Mouse (Mus musculus): ENCODE measurements around the gene Spata17.

The Spata17 gene

DNA sequence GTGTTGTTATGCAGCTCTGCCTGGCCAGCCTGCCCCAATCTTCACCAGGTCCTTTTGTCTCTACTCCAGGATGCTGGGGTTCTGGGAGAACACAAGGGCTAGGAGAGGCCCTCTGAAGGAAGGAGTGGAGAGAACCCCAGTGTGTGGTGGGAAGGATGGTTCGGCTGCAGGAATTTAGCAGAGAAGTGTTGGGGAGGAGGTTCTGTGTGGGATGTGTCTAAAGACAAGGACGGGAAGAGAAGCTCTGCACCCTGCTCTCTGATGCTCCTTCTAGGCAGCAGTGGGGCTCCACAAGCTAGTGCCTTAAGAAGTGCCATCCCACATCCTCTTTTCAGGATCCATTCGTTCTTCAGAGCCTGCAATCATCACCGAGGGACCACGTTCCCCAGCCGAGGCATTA lies 129.2 kb downstream of the Spata17 start:
- no peak for DNase-seq (ENCODE audit: low read depth, low spot score)

DNA sequence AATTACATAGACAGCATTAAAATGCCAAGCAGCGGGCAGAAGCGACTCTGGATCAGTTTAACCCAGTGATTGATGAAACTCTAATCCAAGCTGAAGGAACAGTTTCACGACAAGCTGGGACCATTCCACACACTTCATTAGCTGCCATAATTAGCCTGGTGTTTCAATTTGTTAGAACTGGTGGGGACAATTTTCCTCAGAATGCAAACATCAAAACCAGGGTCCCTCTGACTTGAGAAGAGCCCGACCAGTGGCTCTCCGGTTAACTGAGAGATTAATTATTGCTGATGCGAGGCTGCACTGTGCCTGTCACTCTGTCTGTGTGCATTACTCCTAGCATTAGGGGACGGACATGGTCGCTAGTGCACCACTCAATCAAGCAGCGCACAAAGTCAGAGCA lies 137.9 kb downstream of the Spata17 start:
- DNase-seq (ENCODE audit: low read depth, low spot score): no peak

DNA sequence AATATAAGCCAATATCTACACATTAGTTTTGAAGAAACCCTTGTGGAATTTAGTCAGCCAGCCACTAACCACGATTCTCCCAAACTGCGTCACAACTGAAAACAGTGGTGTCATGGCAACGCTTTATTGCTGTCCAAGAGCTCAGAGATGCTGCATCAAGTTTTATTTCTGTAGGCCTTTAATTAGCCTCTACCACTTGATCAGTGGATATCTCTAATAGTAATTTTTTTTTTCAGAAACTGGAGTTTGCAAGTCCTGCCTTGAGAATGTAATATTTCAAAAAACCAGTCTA lies 138.3 kb downstream of the Spata17 start:
- DNase-seq (ENCODE audit: low read depth, low spot score): no peak

DNA sequence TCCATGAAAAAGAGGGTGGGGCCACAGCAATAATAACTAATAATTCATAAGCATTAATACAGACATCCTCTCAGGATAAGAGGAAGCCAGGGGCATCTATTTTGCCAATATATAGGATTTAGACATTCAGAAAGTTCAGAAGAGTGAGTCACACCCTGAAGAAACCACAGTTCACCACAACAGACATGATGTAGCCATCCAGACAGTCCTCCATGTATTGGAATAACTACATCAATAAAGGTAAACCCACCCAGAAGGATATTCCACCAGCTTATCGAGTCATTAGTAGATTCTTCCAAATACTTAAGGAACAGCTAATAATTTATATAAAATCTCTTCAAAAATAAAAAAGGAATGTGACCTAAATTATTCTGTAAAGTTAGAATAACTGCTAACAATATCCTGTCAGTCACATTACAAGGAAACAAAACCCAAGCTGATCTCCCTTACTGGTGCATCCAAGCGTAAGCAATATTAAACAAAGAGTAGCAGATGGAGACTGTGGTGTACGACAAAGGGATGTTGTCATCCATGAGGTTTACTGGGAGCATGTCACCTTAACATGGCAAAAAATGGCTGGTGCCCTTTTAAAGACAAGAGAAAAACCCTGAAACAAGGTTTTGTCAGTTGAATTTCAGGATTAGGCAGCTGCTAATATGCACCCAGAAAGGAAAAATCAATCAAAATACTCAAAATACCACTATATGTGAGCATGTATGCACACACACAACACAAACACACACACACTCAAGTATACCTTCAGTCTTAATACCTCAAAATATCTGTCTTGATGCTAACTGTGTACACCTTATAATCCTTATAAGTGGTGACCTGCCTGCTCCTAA lies 138.8 kb downstream of the Spata17 start:
- DNase-seq (ENCODE audit: low read depth, low spot score): no peak

DNA sequence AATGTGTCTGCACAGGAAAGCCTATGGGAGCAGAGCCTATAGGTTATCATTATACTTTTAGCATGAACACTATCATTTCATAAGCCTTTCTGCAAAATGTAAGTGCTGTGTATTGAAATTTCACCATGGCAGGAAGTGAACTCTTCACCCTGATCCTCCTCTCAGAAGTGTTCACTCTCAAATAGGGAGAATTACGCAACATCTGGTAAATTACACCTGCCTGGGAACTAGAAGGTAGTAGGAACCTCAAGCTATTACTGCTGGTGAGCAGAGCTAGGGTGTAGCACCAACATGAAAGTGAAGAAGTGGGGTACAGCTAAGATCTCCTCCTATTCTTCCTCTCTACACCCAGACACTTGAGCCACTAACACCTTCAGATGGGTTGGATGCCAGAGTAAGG lies 155.4 kb downstream of the Spata17 start:
- DNase-seq (ENCODE audit: low read depth, low spot score): no peak

DNA sequence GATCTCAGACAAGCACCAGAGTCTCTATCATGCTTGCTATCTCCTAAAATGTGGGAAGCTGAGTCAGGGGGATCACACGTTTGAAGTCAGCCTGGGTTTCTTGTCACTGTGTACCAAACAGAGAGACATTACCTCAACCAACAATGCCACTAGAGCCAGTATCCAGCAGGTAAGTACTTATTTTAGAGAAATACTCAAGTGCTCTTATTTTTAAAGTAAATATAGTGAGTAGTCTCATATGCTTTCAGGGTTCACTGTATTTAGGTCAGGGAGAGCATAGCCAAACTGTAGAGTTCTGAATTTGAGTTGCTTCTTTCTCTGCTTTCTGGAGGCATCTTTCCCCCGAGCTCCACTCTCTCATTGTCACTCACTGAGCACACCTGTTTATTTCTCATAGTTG lies 160.9 kb downstream of the Spata17 start:
- no peak for DNase-seq (ENCODE audit: low read depth, low spot score)

DNA sequence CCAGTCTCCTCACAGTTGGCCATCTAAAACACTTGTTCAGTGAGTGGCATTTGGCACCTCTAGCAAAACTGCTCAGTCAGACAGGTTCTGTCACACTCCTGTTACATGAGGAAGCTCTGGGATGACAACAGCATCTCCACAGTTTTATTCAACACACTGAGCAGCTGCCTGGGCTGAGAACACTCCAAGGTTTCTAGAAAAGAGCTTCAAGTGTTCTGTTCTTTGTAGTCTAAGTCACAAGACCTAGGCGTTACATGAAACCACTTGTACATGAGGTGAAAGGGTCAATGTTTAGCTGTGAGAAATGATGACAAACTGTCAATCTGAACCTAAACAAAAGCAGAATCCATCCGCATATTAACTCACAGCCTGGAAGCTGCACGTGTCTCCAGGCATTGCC lies 161.4 kb downstream of the Spata17 start:
- no peak for DNase-seq (ENCODE audit: low read depth, low spot score)

DNA sequence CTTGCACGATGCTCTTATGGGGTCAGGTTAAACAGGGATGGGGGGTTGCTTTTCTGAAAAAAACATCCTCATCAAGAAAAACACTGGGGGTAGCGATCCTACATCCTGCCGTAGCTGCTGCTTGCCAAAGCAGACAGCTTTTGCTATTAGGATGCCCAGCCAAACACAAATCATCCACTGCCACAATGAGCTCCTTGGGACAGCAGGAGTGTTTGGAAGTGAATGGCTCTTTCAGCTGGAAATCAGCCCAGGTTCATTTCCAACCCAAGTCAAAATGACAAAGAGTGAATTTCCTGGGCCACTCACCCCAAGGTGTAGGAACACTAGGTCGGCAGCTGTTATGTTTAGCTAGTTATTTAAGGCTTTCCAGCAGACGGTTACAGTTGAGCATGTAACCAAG lies 162.7 kb downstream of the Spata17 start:
- DNase-seq (ENCODE audit: low read depth, low spot score): no peak

DNA sequence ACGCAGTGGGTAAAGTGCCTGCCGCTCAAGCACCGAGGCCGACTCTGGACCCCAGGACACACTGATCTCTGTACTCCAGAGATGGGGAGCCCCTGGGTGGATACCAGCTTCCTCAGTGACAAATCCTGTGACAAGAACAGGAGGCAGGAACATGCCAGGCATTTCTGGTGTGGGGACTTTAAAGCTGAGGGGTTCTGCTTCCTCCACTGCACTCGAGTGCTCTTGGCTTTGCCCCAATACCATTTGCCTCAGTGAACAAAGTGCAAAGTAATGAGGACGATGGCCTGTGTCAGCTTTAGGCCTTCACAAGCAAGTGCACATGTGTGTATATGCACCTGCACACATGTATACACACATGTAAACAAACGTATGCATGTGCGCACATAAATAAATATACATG lies 164.0 kb downstream of the Spata17 start:
- DNase-seq (ENCODE audit: low read depth, low spot score): no peak

DNA sequence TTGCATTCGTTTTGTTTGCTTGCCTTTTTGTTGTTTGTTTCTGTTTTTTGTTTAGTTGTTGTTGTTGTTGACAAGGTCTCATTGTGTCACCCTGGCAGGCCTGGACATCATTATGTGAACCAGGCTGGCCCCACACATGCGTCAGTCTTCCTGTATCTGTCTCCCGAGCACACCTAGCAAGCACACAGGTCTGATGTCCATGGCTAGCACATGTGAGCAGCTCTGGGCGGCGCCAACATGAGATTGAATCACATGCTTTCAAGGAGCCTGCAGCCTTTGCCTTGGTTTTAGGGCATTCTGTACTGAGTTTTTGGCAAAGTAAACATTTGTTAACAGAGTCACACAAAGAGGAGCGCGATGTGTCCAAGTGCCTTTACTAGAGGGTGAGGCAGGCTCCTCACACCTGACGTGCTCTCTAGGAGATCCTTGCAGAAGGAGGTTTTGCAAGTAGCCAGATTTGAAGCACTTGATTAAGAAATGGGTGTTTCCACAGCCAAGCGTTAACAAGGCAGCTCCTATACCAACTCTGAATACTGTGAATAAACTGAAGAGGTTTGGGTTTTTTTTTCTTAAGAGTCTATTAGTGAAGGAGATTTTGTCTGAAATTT lies 166.5 kb downstream of the Spata17 start:
- DNase-seq (ENCODE audit: low read depth, low spot score): no peak

DNA sequence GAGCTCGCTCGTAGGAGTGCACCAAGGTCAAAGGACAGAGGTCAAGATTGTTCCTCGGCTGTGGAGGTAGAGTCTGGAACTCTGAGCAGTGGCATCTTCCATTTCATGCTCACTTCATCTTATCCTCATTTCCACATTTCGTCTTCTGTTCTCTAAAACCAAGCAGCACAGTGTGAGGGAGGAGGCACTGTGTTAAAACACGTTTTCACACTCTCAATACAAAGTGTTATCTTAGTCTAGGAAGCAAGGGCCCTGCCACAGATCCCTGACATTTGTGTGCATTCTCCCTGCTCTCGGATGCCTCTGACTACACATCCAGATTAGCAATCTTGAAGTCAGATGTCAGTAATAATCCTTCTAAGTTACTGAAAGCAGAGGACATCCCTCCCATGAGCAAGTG lies 170.5 kb downstream of the Spata17 start:
- DNase-seq (ENCODE audit: low read depth, low spot score): no peak

DNA sequence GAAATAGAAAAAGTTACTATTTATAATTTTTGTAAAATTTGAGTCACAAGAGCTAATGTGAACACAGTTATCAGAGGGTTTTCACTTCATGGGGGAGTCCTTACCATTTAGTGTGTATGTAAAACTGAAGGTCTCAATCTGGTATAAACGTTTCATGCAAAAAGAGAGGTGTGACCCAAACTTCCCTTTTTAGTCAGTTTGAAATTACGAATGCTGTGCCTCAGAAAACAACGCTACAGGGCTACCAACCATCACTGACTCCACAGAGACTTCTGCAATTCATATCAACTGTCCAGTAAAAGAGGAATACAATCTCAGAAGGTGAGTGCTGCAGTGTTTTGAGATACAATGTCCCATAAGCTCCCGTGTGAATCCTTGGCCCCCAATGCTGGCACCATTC lies 175.5 kb downstream of the Spata17 start:
- DNase-seq (ENCODE audit: low read depth, low spot score): no peak

DNA sequence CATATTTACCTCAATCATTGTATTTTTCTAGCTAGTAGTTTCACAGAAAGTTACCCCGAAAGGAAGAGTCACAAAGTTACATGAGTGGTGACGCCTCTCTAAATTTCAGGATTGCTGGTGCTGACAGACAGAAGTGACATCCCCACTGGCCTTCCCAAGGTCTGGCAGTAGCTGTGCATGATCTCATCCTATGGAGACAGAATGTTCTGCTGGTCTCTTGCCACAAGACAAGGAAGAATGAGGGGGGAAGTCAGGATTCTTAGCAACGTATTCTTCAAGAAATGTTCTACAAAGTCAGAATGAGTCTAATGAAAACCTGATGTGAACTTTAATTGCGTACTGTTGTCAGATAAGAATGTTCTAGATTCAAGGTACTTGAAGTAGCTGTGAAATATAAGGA lies 179.5 kb downstream of the Spata17 start:
- no peak for DNase-seq (ENCODE audit: low read depth, low spot score)

DNA sequence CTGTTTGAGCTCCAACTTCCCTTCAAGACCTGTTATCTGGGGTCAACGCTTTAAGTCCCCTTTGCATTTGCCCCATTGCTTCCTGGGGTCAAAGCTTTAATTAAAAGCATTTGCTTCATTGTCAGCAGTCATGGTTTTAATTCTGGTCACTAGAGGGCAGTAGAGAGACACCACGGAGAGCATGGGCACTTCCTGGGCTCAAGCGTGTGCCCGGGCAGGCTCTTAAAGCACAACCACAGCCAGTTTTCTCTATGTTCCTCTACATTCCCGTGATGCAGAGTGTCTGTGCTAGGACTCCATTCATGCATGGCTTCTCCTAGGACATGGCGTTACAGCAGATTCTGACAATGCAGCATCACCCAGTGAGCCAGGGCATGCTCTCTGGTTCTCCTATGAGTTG lies 183.5 kb downstream of the Spata17 start:
- DNase-seq (ENCODE audit: low read depth, low spot score): peak; percentile 59

DNA sequence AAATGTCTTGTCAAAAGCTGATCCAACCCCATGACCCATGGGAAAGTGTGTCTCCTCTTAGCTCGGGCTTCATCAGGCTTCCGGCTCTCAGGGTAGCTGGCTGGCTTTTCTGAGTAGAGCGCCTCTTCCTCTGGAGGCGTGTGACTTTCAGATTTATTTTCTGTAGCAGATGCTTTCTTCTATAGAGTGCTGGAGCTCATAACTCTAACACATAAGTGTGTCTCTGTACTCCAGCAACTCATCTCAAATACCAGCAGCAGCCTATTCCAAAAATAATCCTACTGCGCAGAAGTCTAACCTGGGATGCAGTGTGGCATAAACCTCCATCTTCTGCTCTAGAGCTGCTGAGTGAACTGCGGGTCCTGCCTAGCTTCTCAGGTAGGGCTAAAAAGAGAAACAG lies 186.4 kb downstream of the Spata17 start:
- DNase-seq (ENCODE audit: low read depth, low spot score): no peak

DNA sequence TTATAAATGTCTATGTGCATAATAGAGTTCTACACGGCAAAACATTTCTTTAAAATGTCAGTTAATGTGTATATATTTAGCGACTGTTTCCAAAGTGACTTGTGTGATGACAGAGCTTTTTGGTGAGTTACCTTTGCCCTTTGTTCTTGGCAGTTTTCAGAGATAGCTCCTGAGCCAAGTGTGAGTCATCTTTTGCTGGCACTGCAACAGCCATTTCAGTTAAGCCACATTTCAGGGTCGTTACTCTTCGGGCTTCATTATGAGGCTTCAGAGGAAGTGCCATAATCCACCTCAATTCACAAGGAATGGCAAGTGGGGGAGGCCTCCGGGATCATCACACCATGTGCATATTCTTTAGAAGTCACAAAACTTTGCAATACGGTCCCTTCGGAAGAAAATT lies 195.3 kb downstream of the Spata17 start:
- DNase-seq (ENCODE audit: low read depth, low spot score): no peak

DNA sequence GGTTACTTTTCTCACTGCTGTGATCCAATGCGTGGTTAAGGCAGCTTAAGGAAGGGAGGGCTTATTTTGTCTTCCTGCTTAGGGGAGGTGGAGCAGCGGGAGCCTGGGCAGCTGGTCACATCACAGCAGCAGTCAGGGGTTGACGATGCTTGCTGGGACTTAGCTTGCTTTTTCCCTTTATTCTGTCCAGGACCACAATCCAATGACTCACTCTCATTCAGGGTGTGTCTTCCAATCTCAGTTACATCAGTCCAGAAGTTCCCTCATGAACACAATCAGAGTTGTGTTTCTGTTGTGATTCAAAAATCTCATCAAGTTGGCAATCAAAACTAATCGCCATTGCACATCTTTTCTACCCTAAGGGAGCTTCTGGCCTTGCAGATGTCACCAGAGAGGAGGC lies 199.1 kb downstream of the Spata17 start:
- no peak for DNase-seq (ENCODE audit: low read depth, low spot score)

DNA sequence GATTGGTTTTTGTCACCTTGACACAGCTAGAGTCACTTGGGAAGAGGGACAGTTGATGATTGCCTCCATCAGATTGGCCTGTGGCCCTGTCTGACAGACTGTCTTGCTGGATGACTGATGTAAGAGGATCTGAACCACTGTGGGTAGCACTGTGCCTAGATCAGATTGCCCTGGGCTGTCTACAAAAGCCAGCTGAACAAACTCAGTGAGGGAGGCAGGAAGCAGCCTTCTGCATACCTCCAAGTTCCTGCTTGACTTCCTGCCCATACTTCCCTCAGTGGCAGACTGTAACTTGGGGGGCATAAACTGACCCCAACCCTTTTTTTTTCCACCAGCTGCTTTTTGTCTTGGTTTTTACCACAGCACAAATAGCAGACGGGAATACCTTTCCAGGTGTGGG lies 199.6 kb downstream of the Spata17 start:
- DNase-seq (ENCODE audit: low read depth, low spot score): no peak

DNA sequence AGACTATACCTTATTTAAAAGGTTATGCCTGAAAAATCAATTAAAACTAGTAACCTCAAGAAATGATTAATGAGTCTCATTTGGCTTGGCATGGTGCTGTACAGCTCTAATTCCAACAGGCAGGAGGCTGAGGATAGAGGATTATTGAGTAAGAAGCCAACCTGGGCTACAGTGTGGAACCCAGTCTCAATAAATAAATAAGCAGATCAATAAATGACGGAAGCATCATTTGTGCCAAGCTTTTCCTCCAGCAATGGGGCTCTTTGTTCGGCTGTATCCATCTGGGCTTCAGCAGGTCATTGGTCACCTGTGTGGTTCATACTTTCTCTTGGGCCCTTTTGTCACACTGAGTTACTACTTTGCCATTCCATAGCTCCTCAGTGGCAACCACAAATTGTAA lies 201.1 kb downstream of the Spata17 start:
- DNase-seq (ENCODE audit: low read depth, low spot score): no peak

DNA sequence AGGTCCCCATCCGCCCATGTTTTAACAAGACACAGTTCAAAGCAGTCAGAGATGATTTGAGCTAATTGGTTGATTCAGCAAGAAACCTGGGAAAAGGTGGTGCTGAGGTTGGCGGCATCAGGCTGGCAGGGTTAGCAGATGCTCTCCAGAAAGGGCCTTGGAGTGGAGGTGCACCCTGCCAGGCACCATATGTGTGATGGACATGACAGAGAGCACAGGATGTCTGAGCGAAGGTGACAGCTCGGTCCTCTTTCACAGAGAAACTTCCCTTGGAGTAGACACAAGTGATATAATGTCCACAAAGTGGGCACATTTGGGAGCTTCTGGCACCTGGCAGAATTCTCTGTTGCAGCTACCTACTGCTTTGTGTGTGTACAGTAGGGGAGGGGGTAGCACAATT lies 203.7 kb downstream of the Spata17 start:
- no peak for DNase-seq (ENCODE audit: low read depth, low spot score)

DNA sequence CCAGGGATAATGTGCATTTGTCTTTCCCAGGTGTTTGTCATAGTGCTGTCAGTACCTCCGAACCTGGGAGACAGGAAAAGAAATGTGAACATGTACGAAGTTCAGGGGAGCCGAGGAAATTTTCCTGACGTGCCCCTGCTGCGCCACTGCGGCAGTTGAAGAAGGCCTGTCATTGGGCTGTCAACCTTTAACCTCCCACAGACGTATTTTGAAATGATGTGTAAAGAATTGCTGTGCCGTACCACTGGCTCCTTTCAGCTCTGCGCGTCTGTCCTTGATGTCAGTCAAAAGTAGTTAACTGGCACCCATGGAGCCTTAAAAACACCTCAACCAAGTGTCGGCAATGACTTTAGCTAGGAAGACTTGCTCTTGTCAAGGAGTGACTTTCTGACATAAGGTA lies 205.2 kb downstream of the Spata17 start:
- DNase-seq (ENCODE audit: low read depth, low spot score): no peak

DNA sequence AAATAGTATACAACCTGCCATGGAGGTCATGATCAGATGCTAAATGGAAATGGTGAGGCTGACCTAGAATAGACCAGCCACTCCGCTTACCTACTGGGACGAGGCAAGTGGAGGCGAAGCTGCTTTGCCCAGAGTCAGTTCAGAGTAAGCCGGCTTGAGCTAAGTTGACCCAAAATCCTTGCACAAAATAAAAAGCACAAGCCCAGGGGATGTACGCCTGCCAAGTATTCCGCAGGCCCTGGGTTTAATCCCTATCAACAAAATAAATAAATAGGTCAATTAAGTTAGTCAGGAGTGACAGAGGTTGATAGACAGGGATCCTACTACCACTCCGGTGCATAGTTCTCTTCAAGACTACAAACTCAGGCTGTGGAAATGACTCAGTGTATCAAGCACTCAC lies 207.0 kb downstream of the Spata17 start:
- no peak for DNase-seq (ENCODE audit: low read depth, low spot score)

DNA sequence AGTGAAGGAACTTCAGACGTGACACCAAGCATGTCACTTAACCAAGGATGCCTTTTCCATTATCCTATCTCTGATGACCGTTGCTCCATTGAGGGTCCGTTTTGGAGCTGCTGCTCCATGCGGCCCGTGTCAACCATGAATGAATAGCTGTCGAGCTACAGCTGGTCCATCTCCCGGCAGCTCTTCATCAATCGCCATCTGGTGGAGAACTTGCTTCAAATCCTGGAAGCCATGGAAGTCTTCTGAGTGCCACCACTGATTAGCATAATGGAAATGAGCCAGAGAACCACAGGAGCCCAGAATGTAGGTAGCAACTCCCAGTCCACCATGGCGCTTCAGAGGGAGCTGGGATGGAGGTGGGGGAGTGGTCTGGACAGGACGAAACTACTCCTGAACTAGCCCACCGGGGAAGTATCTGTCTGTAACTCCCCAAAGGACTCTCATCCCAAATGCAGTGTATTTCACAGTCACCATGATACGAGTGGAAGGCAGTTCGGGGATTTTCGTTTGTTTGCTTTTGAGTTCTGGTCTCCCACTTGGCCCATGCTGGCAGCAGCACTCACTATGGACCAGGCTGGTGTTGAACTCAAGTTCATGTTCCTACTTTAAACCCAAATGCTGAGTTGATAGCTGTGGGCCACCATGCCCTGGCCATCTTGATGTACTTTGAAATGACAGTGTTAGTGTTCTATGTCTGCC lies 208.9 kb downstream of the Spata17 start:
- DNase-seq (ENCODE audit: low read depth, low spot score): no peak
